Comparison of ENCODE assay signal across 10 mouse cellular contexts in genomic region chr7:27653681-27654437, GRCm38 (mm10). TPM values are rescaled to one million over a fixed set of nuclear protein-coding genes. Genes with fewer than 3 reads are reported as not detected.
DNase-seq lines count a peak whose midpoint lies in the region; ATAC-seq and TF ChIP-seq lines count a peak whose summit lies in the region.
"Had no signal": no experiment of that assay in that cellular context is flagged by ENCODE, and none has a peak within 500 bp of the region (broad histone marks: within the 10 kb centered on the region; RNA-seq: fewer than 3 reads in every experiment).

Ttc9b (plus strand) TSS chr7:27653915.

- peak; percentile 59 for ATAC-seq in embryonic facial prominence, embryonic 14.5 days (ENCODE audit: low read depth)
- ATAC-seq in hindbrain, embryonic 12.5 days (ENCODE audit: low FRiP score): peak; percentile 86
- peak; percentile 88 for ATAC-seq in midbrain, embryonic 12.5 days (ENCODE audit: low FRiP score, low read depth)
- no peak; the same call in 1 of the 2 replicates for ATAC-seq in stomach, postnatal 0 days (ENCODE audit: low FRiP score, low TSS enrichment)

- peak; percentile 32 to 49 for DNase-seq in heart, adult 2 months
- DNase-seq in heart, adult 9 months (ENCODE audit: low spot score in 2 of 2): no peak
- peak; percentile 55 for DNase-seq in adrenal gland, postnatal 25 days
- DNase-seq in embryonic facial prominence, embryonic 14.5 days (ENCODE audit: low spot score): peak; percentile 56
- peak; percentile 59 for DNase-seq in left cerebral cortex, adult 11 months (ENCODE audit: low spot score)
- DNase-seq in stomach, postnatal 0 days (ENCODE audit: low spot score): peak; percentile 56

- peak within 1 kb of the TSS; percentile 54 for H3K4me2 ChIP-seq in embryonic facial prominence, embryonic 14.5 days (ENCODE audit: low read depth, low read length)
- H3K4me2 ChIP-seq in hindbrain, embryonic 12.5 days (replicated peaks): peak within 1 kb of the TSS; percentile 84
- H3K4me2 ChIP-seq in midbrain, embryonic 12.5 days (replicated peaks): peak within 1 kb of the TSS; percentile 85
- H3K4me2 ChIP-seq in stomach, postnatal 0 days (replicated peaks; ENCODE audit: low read depth): peak within 1 kb of the TSS; percentile 27; the same call in 1 of the 2 replicates

- H3K36me3 ChIP-seq in heart, adult 2 months (ENCODE audit: control insufficient read depth, insufficient read depth, low read length): no peaks in the 10 kb centered on the region
- H3K36me3 ChIP-seq in embryonic facial prominence, embryonic 14.5 days (ENCODE audit: control insufficient read depth, insufficient read depth, low read length): peaks cover 28% of the 10 kb centered on the region
- peaks cover 30% of the 10 kb centered on the region for H3K36me3 ChIP-seq in hindbrain, embryonic 12.5 days
- H3K36me3 ChIP-seq in midbrain, embryonic 12.5 days: peaks cover 31% of the 10 kb centered on the region
- peaks cover 3% of the 10 kb centered on the region for H3K36me3 ChIP-seq in stomach, postnatal 0 days (ENCODE audit: control insufficient read depth, insufficient read depth, low read length)
- H3K36me3 ChIP-seq: G1E had no signal

- no peak within 1 kb of the TSS for H3K27ac ChIP-seq in heart, adult 2 months
- no peak within 1 kb of the TSS for H3K27ac ChIP-seq in embryonic facial prominence, embryonic 14.5 days (replicated peaks; ENCODE audit: low read depth, low read length)
- H3K27ac ChIP-seq in hindbrain, embryonic 12.5 days: peak within 1 kb of the TSS; percentile 94
- H3K27ac ChIP-seq in midbrain, embryonic 12.5 days (replicated peaks): peak within 1 kb of the TSS; percentile 86
- H3K27ac ChIP-seq in stomach, postnatal 0 days (replicated peaks): no peak within 1 kb of the TSS
- H3K27ac ChIP-seq: liver, embryonic 14.5 days had no signal

- no peak within 1 kb of the TSS for H3K4me3 ChIP-seq in heart, adult 2 months
- peak within 1 kb of the TSS; percentile 33 for H3K4me3 ChIP-seq in embryonic facial prominence, embryonic 14.5 days (ENCODE audit: low read depth, low read length)
- peak within 1 kb of the TSS; percentile 61 for H3K4me3 ChIP-seq in hindbrain, embryonic 12.5 days
- H3K4me3 ChIP-seq in midbrain, embryonic 12.5 days: peak within 1 kb of the TSS; percentile 64
- H3K4me3 ChIP-seq in stomach, postnatal 0 days (ENCODE audit: low read depth, low read length): 0 out of 2 replicates have a peak within 1 kb of the TSS, but pooled peaks have one; percentile 13

- no peaks in the 10 kb centered on the region for H3K79me2 ChIP-seq in heart, adult 2 months (replicated peaks; ENCODE audit: control insufficient read depth, insufficient read depth, low read length)

- WGBS in heart, adult 2 months: 6% methylated on average over 61 of the region's 62 CpGs
- WGBS in embryonic facial prominence, embryonic 14.5 days: 5% methylated on average over 29 of the region's 62 CpGs
- whole genome bisulfite sequencing in hindbrain, embryonic 12.5 days: 2% methylated on average over 62 of the region's 62 CpGs
- 1% methylated on average over 54 of the region's 62 CpGs for WGBS in midbrain, embryonic 12.5 days
- WGBS in stomach, postnatal 0 days: 4% methylated on average over 44 of the region's 62 CpGs

- no peaks in the 10 kb centered on the region for H3K4me1 ChIP-seq in heart, adult 2 months (ENCODE audit: control insufficient read depth, insufficient read depth, low read length)
- 0 out of 2 replicates have a peak, but pooled peaks cover 3% of the 10 kb centered on the region for H3K4me1 ChIP-seq in embryonic facial prominence, embryonic 14.5 days (ENCODE audit: control insufficient read depth, insufficient read depth, low read length)
- peaks cover 9% of the 10 kb centered on the region for H3K4me1 ChIP-seq in hindbrain, embryonic 12.5 days
- H3K4me1 ChIP-seq in midbrain, embryonic 12.5 days: peaks cover 8% of the 10 kb centered on the region; the same call in 1 of the 2 replicates
- H3K4me1 ChIP-seq in stomach, postnatal 0 days (replicated peaks; ENCODE audit: control insufficient read depth, insufficient read depth): no peaks in the 10 kb centered on the region

- no peak within 1 kb of the TSS for H3K9ac ChIP-seq in heart, adult 2 months (ENCODE audit: low read depth, low read length)
- H3K9ac ChIP-seq in embryonic facial prominence, embryonic 14.5 days (ENCODE audit: low read depth, low read length): peak within 1 kb of the TSS; percentile 37; the same call in 1 of the 2 replicates
- peak within 1 kb of the TSS; percentile 76 for H3K9ac ChIP-seq in hindbrain, embryonic 12.5 days
- peak within 1 kb of the TSS; percentile 73 for H3K9ac ChIP-seq in midbrain, embryonic 12.5 days (replicated peaks)
- no peak within 1 kb of the TSS for H3K9ac ChIP-seq in stomach, postnatal 0 days (ENCODE audit: low read length)
- H3K9ac ChIP-seq: liver, embryonic 14.5 days had no signal

- no peaks in the 10 kb centered on the region; the same call in 1 of the 2 replicates for H3K27me3 ChIP-seq in heart, adult 2 months (ENCODE audit: control insufficient read depth, insufficient read depth, low read length)
- peaks cover 40% of the 10 kb centered on the region for H3K27me3 ChIP-seq in embryonic facial prominence, embryonic 14.5 days (replicated peaks; ENCODE audit: control insufficient read depth, insufficient read depth, low read length)
- H3K27me3 ChIP-seq in hindbrain, embryonic 12.5 days: peaks cover 64% of the 10 kb centered on the region
- peaks cover 58% of the 10 kb centered on the region for H3K27me3 ChIP-seq in midbrain, embryonic 12.5 days
- peaks cover 6% of the 10 kb centered on the region; the same call in 1 of the 2 replicates for H3K27me3 ChIP-seq in stomach, postnatal 0 days (ENCODE audit: control insufficient read depth, insufficient read depth, low read length)

- H3K9me3 ChIP-seq in embryonic facial prominence, embryonic 14.5 days (ENCODE audit: control insufficient read depth, low read length): no peaks in the 10 kb centered on the region
- no peaks in the 10 kb centered on the region for H3K9me3 ChIP-seq in hindbrain, embryonic 12.5 days (replicated peaks)
- no peaks in the 10 kb centered on the region for H3K9me3 ChIP-seq in midbrain, embryonic 12.5 days
- no peaks in the 10 kb centered on the region for H3K9me3 ChIP-seq in stomach, postnatal 0 days (ENCODE audit: control insufficient read depth, low read length)

- TF ChIP-seq EP300 in heart, adult 2 months (IDR thresholded peaks at IDR 0.05; ENCODE audit: insufficient read depth, low read depth, low read length): no peak
- TF ChIP-seq EP300 in stomach, postnatal 0 days (optimal IDR thresholded peaks at IDR 0.05): no peak

- TF ChIP-seq CTCF in heart, adult 2 months (IDR thresholded peaks at IDR 0.05): no peak
- peak; percentile 39; the same call in 1 of the 2 replicates for TF ChIP-seq CTCF in stomach, postnatal 0 days (IDR thresholded peaks at IDR 0.05; ENCODE audit: low read depth)

- TF ChIP-seq POLR2A in heart, adult 2 months (IDR thresholded peaks at IDR 0.05; ENCODE audit: insufficient read depth, low read depth, low read length): no peak

- intact Hi-C loops in heart, adult 2 months (cut with DNase I): loop anchor here (5.0 kb wide), 1 partner anchor 73 kb away; no protein-coding TSS in a partner anchor

RNA-seq across cellular contexts. Expression of gene Ttc9b, which starts in this region (rescaled TPM):
- not detected for total RNA-seq in heart, adult 2 months (2021)
- not detected in 2 replicates for polyA plus RNA-seq in heart, adult 2 months (2012; rRNA removed)
- not detected in 2 replicates for total RNA-seq in adrenal gland, postnatal 25 days (2021)
- 3.8 and 4.6 TPM in 2 replicates for polyA plus RNA-seq in embryonic facial prominence, embryonic 14.5 days (2014; fragmentation: Nextera tagmentation; extraction: Ambion mirVana)
- polyA plus RNA-seq in hindbrain, embryonic 12.5 days (2016; fragmentation: Nextera tagmentation; extraction: Ambion mirVana): 19.7 and 20.4 TPM in 2 replicates
- polyA plus RNA-seq in midbrain, embryonic 12.5 days (2016; fragmentation: Nextera tagmentation; extraction: Ambion mirVana): 18.1 and 19.4 TPM in 2 replicates
- 1.4 and 1.6 TPM in 2 replicates for polyA plus RNA-seq in stomach, postnatal 0 days (2015; fragmentation: Nextera tagmentation; extraction: Ambion mirVana)
- total RNA-seq: G1E had no signal
- polyA plus RNA-seq: G1E; liver, embryonic 14.5 days had no signal

Comparison
In these comparisons a context has a peak if more than half of its experiments do, and no peak if none do; other contexts are left out.
1. Peak in DNase-seq in heart, adult 2 months; RNA of the gene not detected or under 1 TPM.
2. Peak in DNase-seq in adrenal gland, postnatal 25 days; RNA of the gene not detected or under 1 TPM.
3. DNase-seq: peak in embryonic facial prominence, embryonic 14.5 days (single experiment), left cerebral cortex, adult 11 months (single experiment) and stomach, postnatal 0 days (single experiment); none in heart, adult 9 months (0 of 2).
4. H3K27ac ChIP-seq: peak in hindbrain, embryonic 12.5 days (single experiment) and midbrain, embryonic 12.5 days (single experiment); none in heart, adult 2 months (single experiment), embryonic facial prominence, embryonic 14.5 days (single experiment) and stomach, postnatal 0 days (single experiment).
5. H3K9ac ChIP-seq: peak in embryonic facial prominence, embryonic 14.5 days (single experiment), hindbrain, embryonic 12.5 days (single experiment) and midbrain, embryonic 12.5 days (single experiment); none in heart, adult 2 months (single experiment) and stomach, postnatal 0 days (single experiment).
6. H3K4me2 ChIP-seq: peak in every context shown above with its lines; median percentile 85 in midbrain, embryonic 12.5 days; 84 in hindbrain, embryonic 12.5 days; 54 in embryonic facial prominence, embryonic 14.5 days; 27 in stomach, postnatal 0 days.